Mouse (Mus musculus) stomach, postnatal 0 days (tissue): ENCODE results near the gene Efemp2.

Experiments
- CTCF ChIP-seq: IDR thresholded peaks from 2 replicates; pipeline ENCODE4 v1.5.1; 2016; ENCODE audit warnings: antibody characterized with exemption, low read depth, mild to moderate bottlenecking, moderate library complexity
- EP300 ChIP-seq: optimal IDR thresholded peaks from 2 replicates; pipeline ENCODE3; 2016; ENCODE audit warnings: antibody characterized with exemption

DNA sequence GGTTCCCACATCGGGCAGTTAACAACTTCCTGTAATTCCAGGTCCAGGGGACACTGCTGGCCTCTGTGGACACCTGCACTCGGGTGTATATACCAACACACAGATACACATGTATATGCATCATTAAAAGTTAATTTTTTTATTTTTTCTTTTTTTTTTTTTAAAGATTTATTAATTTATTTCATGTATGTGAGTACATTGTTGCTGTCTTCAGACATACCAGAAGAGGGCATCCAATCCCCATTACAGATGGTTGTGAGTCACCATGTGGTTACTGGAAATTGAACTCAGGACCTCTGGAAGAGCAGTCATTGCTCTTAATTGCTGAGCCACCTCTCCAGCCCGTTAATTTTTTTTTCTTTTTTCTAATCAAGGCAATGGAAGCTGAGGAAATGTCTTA, 897 bp upstream of the Efemp2 start:
- TF ChIP-seq EP300 (no peak), CTCF (peak; percentile 58)
